28 mouse cellular contexts compared by ENCODE assay signal in genomic region chr9:63495786-63496185, GRCm38 (mm10).
DNase-seq lines count a peak whose midpoint lies in the region; ATAC-seq and TF ChIP-seq lines count a peak whose summit lies in the region.
"Had no signal": no experiment of that assay in that cellular context is flagged by ENCODE, and none has a peak within 500 bp of the region (broad histone marks: within the 10 kb centered on the region; RNA-seq: fewer than 3 reads in every experiment).

No protein-coding gene starts in this region.

- WGBS in liver, embryonic 13.5 days (ENCODE audit: insufficient replicate concordance) = 34% methylated on average over 2 of the region's 2 CpGs
- WGBS in liver, postnatal 0 days (ENCODE audit: insufficient replicate concordance) = 59% methylated on average over 2 of the region's 2 CpGs

- no peak overlapping the region; the same call in 1 of the 2 replicates for H3K27ac ChIP-seq in liver, embryonic 13.5 days
- no peak overlapping the region for H3K27ac ChIP-seq in liver, postnatal 0 days (ENCODE audit: low read depth)
- no peak overlapping the region for H3K27ac ChIP-seq in MEL (ENCODE audit: control insufficient read depth, low read depth, low read length)
- H3K27ac ChIP-seq: embryonic facial prominence, embryonic 13.5 days; embryonic facial prominence, embryonic 15.5 days; forebrain, embryonic 10.5 days; forebrain, embryonic 12.5 days had no signal

- no peaks in the 10 kb centered on the region for H3K79me2 ChIP-seq in MEL (ENCODE audit: control insufficient read depth, insufficient read depth, low read length, poor library complexity)

- TF ChIP-seq RAD21 in MEL (IDR thresholded peaks at IDR 0.05; ENCODE audit: low read depth, low read length) = no peak

- H3K27me3 ChIP-seq in liver, embryonic 13.5 days = no peaks in the 10 kb centered on the region
- no peaks in the 10 kb centered on the region for H3K27me3 ChIP-seq in liver, postnatal 0 days (ENCODE audit: insufficient read depth, low read length)
- H3K27me3 ChIP-seq in MEL (ENCODE audit: control insufficient read depth in 1 of 2, insufficient read depth in 2 of 2, low read length in 2 of 2) = peaks cover 0 to 5% of the 10 kb centered on the region in 2 experiments; a peak in 2 of 4 replicates
- H3K27me3 ChIP-seq: CH12.LX; embryonic facial prominence, embryonic 15.5 days had no signal

- no peak overlapping the region for H3K4me3 ChIP-seq in liver, embryonic 13.5 days (replicated peaks)
- H3K4me3 ChIP-seq in liver, postnatal 0 days (ENCODE audit: low read depth, low read length) = no peak overlapping the region
- no peak overlapping the region for H3K4me3 ChIP-seq in MEL (ENCODE audit: control insufficient read depth in 1 of 2, insufficient read depth in 1 of 2, low read depth in 2 of 2, low read length in 2 of 2)
- H3K4me3 ChIP-seq: embryonic facial prominence, embryonic 13.5 days; embryonic facial prominence, embryonic 15.5 days; erythroblast, embryonic 14.5 days; forebrain, embryonic 10.5 days; forebrain, embryonic 12.5 days had no signal

- TF ChIP-seq POLR2A in MEL (IDR thresholded peaks at IDR 0.05; ENCODE audit: control insufficient read depth in 1 of 2, insufficient read depth in 1 of 2, low read depth in 1 of 2, low read length in 2 of 2, poor library complexity in 1 of 2) = no peak

- no peak for TF ChIP-seq EP300 in liver, postnatal 0 days (IDR thresholded peaks at IDR 0.05; ENCODE audit: low read depth)
- TF ChIP-seq EP300 in MEL (IDR thresholded peaks at IDR 0.05; ENCODE audit: low read depth in 1 of 2, low read length in 2 of 2) = peak; percentile 61 to 72

- no peak overlapping the region for H3K9ac ChIP-seq in liver, embryonic 13.5 days
- no peak overlapping the region for H3K9ac ChIP-seq in liver, postnatal 0 days (replicated peaks)
- no peak overlapping the region for H3K9ac ChIP-seq in MEL (ENCODE audit: control insufficient read depth, low read depth, low read length, poor library complexity, severe bottlenecking)
- H3K9ac ChIP-seq: embryonic facial prominence, embryonic 13.5 days; embryonic facial prominence, embryonic 15.5 days; forebrain, embryonic 12.5 days had no signal

- H3K9me3 ChIP-seq in liver, embryonic 13.5 days (replicated peaks) = no peaks in the 10 kb centered on the region
- no peaks in the 10 kb centered on the region for H3K9me3 ChIP-seq in liver, postnatal 0 days (ENCODE audit: low read length)
- no peaks in the 10 kb centered on the region for H3K9me3 ChIP-seq in MEL (replicated peaks; ENCODE audit: insufficient read depth, low read length)
- H3K9me3 ChIP-seq: embryonic facial prominence, embryonic 13.5 days; embryonic facial prominence, embryonic 15.5 days; forebrain, embryonic 10.5 days; forebrain, embryonic 12.5 days; G1E had no signal

- H3K36me3 ChIP-seq in liver, embryonic 13.5 days = no peaks in the 10 kb centered on the region
- no peaks in the 10 kb centered on the region for H3K36me3 ChIP-seq in liver, postnatal 0 days (replicated peaks; ENCODE audit: insufficient read depth, low read length)
- no peaks in the 10 kb centered on the region; a peak in 1 of 4 replicates for H3K36me3 ChIP-seq in MEL (ENCODE audit: control insufficient read depth in 1 of 2, insufficient read depth in 2 of 2, low read length in 2 of 2)
- H3K36me3 ChIP-seq: embryonic facial prominence, embryonic 13.5 days; embryonic facial prominence, embryonic 15.5 days; forebrain, embryonic 10.5 days; forebrain, embryonic 12.5 days; G1E had no signal

- DNase-seq in liver, embryonic 13.5 days = peak; percentile 1
- DNase-seq in liver, postnatal 0 days = no peak
- peak; percentile 48 for DNase-seq in MEL (ENCODE audit: low read depth, low spot score)
- DNase-seq in c-Kit-positive CD71-positive TER-119-positive erythroid progenitor cells, embryonic 14.5 days (ENCODE audit: low spot score) = peak; percentile 15
- DNase-seq in cerebellum, adult 9-10 months = no peak
- no peak for DNase-seq in left cerebral cortex, adult 11 months (ENCODE audit: low spot score)
- no peak for DNase-seq in adrenal gland, postnatal 36 days
- DNase-seq: adrenal gland, adult 8-10 months; adrenal gland, postnatal 14 days; B cell, adult 2 months; cerebellum, adult 11-12 months; cerebellum, adult 2 months; cerebellum, postnatal 10 days; cerebellum, postnatal 25 days; embryo, embryonic 11 days had no signal

- no peak for TF ChIP-seq CTCF in liver, postnatal 0 days (IDR thresholded peaks at IDR 0.05; ENCODE audit: low read depth)
- no peak for TF ChIP-seq CTCF in MEL (IDR thresholded peaks at IDR 0.05 in 2 of 3, conservative IDR thresholded peaks at IDR 0.05 in 1 of 3; ENCODE audit: control insufficient read depth in 1 of 3, insufficient read depth in 1 of 3, low read depth in 2 of 3, low read length in 3 of 3, poor library complexity in 1 of 3, severe bottlenecking in 1 of 3)

- H3K4me2 ChIP-seq in liver, embryonic 13.5 days = 0 out of 2 replicates have a peak overlapping the region, but pooled peaks have one; percentile 12
- no peak overlapping the region for H3K4me2 ChIP-seq in liver, postnatal 0 days (ENCODE audit: low read depth, low read length)
- H3K4me2 ChIP-seq: embryonic facial prominence, embryonic 13.5 days; embryonic facial prominence, embryonic 15.5 days; forebrain, embryonic 12.5 days had no signal

- H3K4me1 ChIP-seq in liver, embryonic 13.5 days (replicated peaks) = peaks cover 28% of the 10 kb centered on the region
- no peaks in the 10 kb centered on the region for H3K4me1 ChIP-seq in liver, postnatal 0 days (ENCODE audit: insufficient read depth)
- H3K4me1 ChIP-seq in MEL (ENCODE audit: control insufficient read depth in 1 of 2, insufficient read depth in 2 of 2, low read length in 2 of 2) = no peaks in the 10 kb centered on the region; a peak in 1 of 4 replicates

- ATAC-seq in liver, embryonic 13.5 days (ENCODE audit: low read depth) = no peak
- ATAC-seq in liver, postnatal 0 days = no peak
- ATAC-seq in megakaryocyte progenitor cell, adult 5-6 weeks (replicated peaks; ENCODE audit: poor library complexity) = peak; percentile 46; the same call in 1 of the 2 replicates
- ATAC-seq: activated CD4-positive, CD25-positive, alpha-beta regulatory T cell, adult 4 months; CD4-positive, CD25-positive, alpha-beta regulatory T cell, adult 4 months; forebrain, embryonic 14.5 days; forebrain, embryonic 16.5 days; Patski had no signal

TF ChIP-seq in MEL, 35 proteins besides CTCF, POLR2A, EP300 and RAD21:
- TF ChIP-seq MAX (IDR thresholded peaks at IDR 0.05; ENCODE audit: low read length) (no peak), GATA1 (IDR thresholded peaks at IDR 0.05; ENCODE audit: low read depth, low read length) (peak; percentile 62), CHD2 (IDR thresholded peaks at IDR 0.05; ENCODE audit: low read length) (no peak), MYB (IDR thresholded peaks at IDR 0.05; ENCODE audit: low read depth, low read length) (no peak), TAL1 (IDR thresholded peaks at IDR 0.05; ENCODE audit: low read length) (peak; percentile 42), SMC3 (IDR thresholded peaks at IDR 0.05; ENCODE audit: low read depth, low read length) (no peak)

Comparison
In these comparisons a context has a peak if more than half of its experiments do, and no peak if none do; other contexts are left out.
1. DNase-seq: peak in liver, embryonic 13.5 days (single experiment), MEL (single experiment) and c-Kit-positive CD71-positive TER-119-positive erythroid progenitor cells, embryonic 14.5 days (single experiment); none in liver, postnatal 0 days (single experiment), cerebellum, adult 9-10 months (single experiment), left cerebral cortex, adult 11 months (single experiment) and adrenal gland, postnatal 36 days (0 of 2).